Mouse (Mus musculus) myocyte (in vitro differentiated cells): ENCODE measurements around the gene Gon4l. TPM values are rescaled to one million over a fixed set of nuclear protein-coding genes. Genes with fewer than 3 reads are reported as not detected.
A peak's percentile ranks its signal among the peaks of the same experiment; 100 is the strongest.

Experiments used
- H3K27me3 ChIP-seq: one replicate; pipeline ENCODE4 v1.6.1; 2011; ENCODE audit not compliant: control insufficient read depth, insufficient read depth, insufficient read length
- H3K36me3 ChIP-seq: one replicate; pipeline ENCODE4 v1.6.1; 2011; ENCODE audit not compliant: control insufficient read depth, insufficient read depth
- H3K4me2 ChIP-seq: one replicate; pipeline ENCODE4 v1.6.1; 2011; ENCODE audit warnings: low read depth, control low read depth
- H3K4me3 ChIP-seq: one replicate; pipeline ENCODE4 v1.5.1; 2011; ENCODE audit warnings: mild to moderate bottlenecking, control low read depth, moderate library complexity
- H3K79me2 ChIP-seq: one replicate; pipeline ENCODE4 v1.6.1; 2011; ENCODE audit not compliant: control insufficient read depth, insufficient read depth
- H3ac ChIP-seq: one replicate; pipeline ENCODE4 v1.6.1; 2011; ENCODE audit not compliant: control insufficient read depth, insufficient read length
- CEBPB ChIP-seq: IDR thresholded peaks from 2 replicates; pipeline ENCODE4 v1.6.1; 2011; ENCODE audit warnings: mild to moderate bottlenecking, moderate library complexity; ENCODE audit not compliant: poor library complexity, insufficient read depth, severe bottlenecking
- E2F4 ChIP-seq: IDR thresholded peaks from one replicate; pipeline ENCODE4 v1.6.1; 2011; ENCODE audit warnings: mild to moderate bottlenecking, control low read depth, moderate library complexity; ENCODE audit not compliant: insufficient read depth
- MAX ChIP-seq: IDR thresholded peaks from one replicate; pipeline ENCODE4 v1.6.1; 2011; ENCODE audit warnings: low read depth, mild to moderate bottlenecking, control low read depth
- MYOD1 ChIP-seq, 3 experiments: IDR thresholded peaks; one replicate each; pipeline ENCODE4 v1.6.1; 2011; ENCODE audit warnings: control low read depth in 2 of 3, low read depth in 2 of 3, mild to moderate bottlenecking in 2 of 3, moderate library complexity in 1 of 3; ENCODE audit not compliant: insufficient read length in 2 of 3, control insufficient read depth in 1 of 3
- MYOG ChIP-seq, 3 experiments: IDR thresholded peaks; one replicate each; pipeline ENCODE4 v1.6.1; 2011; ENCODE audit warnings: control low read depth in 2 of 3, low read depth in 2 of 3, mild to moderate bottlenecking in 2 of 3; ENCODE audit not compliant: insufficient read length in 2 of 3, control insufficient read depth in 1 of 3, insufficient read depth in 1 of 3
- POLR2A ChIP-seq: IDR thresholded peaks from one replicate; pipeline ENCODE4 v1.6.1; 2011; ENCODE audit warnings: low read depth, mild to moderate bottlenecking, control low read depth, moderate library complexity; ENCODE audit not compliant: insufficient read length
- POLR2AphosphoS2 ChIP-seq: IDR thresholded peaks from one replicate; pipeline ENCODE4 v1.6.1; 2011; ENCODE audit warnings: low read depth, control low read depth; ENCODE audit not compliant: insufficient read length
- REST ChIP-seq: IDR thresholded peaks from one replicate; pipeline ENCODE4 v1.6.1; 2011; ENCODE audit warnings: mild to moderate bottlenecking, control low read depth, moderate library complexity; ENCODE audit not compliant: insufficient read depth, insufficient read length
- SRF ChIP-seq: IDR thresholded peaks from one replicate; pipeline ENCODE4 v1.6.1; 2011; ENCODE audit warnings: low read depth; ENCODE audit not compliant: control insufficient read depth, insufficient read length
- TCF12 ChIP-seq: IDR thresholded peaks from one replicate; pipeline ENCODE4 v1.6.1; 2011; ENCODE audit warnings: mild to moderate bottlenecking, control low read depth; ENCODE audit not compliant: poor library complexity, insufficient read depth, severe bottlenecking
- TCF3 ChIP-seq: IDR thresholded peaks from one replicate; pipeline ENCODE4 v1.6.1; 2011; ENCODE audit warnings: low read depth, control low read depth; ENCODE audit not compliant: insufficient read length
- USF1 ChIP-seq: IDR thresholded peaks from one replicate; pipeline ENCODE4 v1.6.1; 2011; ENCODE audit warnings: low read depth, mild to moderate bottlenecking, control low read depth, moderate library complexity
- polyA plus RNA-seq: library from polyadenylated mRNA; unstranded; fragments of >200 nt; fragmentation: generic; extraction: Trizol; gene quantifications from one replicate; pipeline ENCODE4 v1.2.1, GENCODE M21; 2012; ENCODE audit warnings: missing spikeins

Gene Gon4l
- polyA plus RNA-seq, 1 experiment = 11.7 TPM

DNA sequence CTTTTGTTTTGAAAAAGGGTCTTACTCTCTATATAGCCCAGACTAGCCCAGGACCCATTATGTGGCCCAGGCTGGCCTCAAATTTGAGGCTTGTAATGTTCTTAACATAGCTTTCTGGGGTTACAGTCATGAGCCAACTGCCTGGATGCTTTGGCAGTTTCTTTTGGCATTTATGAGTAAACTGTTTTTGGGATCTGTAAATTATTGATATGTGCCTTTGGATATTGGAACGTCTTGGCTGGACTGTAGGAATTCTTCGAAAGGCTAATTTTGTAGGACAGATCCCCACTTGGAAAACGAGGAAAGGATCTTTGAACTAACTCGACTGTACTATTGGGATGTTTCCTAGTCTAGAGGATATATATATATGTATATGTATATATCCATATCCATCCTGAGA, 118.2 kb downstream of the Gon4l start:
- no peak overlapping the region for H3K4me3 ChIP-seq
- peak overlapping the region; percentile 49 for H3K4me2 ChIP-seq
- TF ChIP-seq MYOD1 (IDR thresholded peaks at IDR 0.05; ENCODE audit: control insufficient read depth in 1 of 3, insufficient read length in 2 of 3, low read depth in 2 of 3) (no peak), USF1 (no peak), REST (no peak), CEBPB (no peak), MAX (no peak), TCF12 (no peak), TCF3 (no peak), SRF (no peak), MYOG (IDR thresholded peaks at IDR 0.05; ENCODE audit: control insufficient read depth in 1 of 3, insufficient read depth in 1 of 3, insufficient read length in 2 of 3, low read depth in 2 of 3) (no peak), POLR2AphosphoS2 (no peak), E2F4 (no peak), POLR2A (no peak)
- H3K27me3 ChIP-seq = no peaks in the 10 kb centered on the region
- H3K36me3 ChIP-seq = no peaks in the 10 kb centered on the region
- no peak overlapping the region for H3ac ChIP-seq
- peaks cover 91% of the 10 kb centered on the region for H3K79me2 ChIP-seq

DNA sequence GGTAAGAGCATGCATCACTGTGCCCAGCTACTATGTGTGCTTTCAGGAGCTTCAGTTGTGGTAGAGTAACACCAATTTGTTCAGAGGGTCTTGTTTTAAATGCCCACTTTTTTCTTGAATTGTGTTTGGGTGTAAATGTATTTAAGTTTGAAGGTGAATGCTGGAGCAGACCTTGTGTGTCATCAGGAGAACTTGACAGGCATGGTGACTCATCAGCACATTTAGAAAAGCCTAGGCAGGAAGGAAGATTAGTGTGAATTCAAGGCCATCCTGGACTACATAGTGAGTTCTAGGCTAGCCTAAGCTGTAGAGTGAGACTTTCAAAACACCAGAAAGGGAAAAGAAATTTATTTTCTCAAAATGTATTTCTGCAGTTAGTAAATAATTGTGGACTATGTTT, 118.7 kb downstream of the Gon4l start:
- Histone ChIP-seq H3K27me3 (no peaks in the 10 kb centered on the region), H3K4me3 (no peak overlapping the region), H3K36me3 (no peaks in the 10 kb centered on the region), H3K4me2 (no peak overlapping the region), H3ac (no peak overlapping the region), H3K79me2 (peaks cover 91% of the 10 kb centered on the region)
- TF ChIP-seq TCF12 (no peak), POLR2A (no peak), MAX (no peak), POLR2AphosphoS2 (no peak), MYOG (IDR thresholded peaks at IDR 0.05; ENCODE audit: control insufficient read depth in 1 of 3, insufficient read depth in 1 of 3, insufficient read length in 2 of 3, low read depth in 2 of 3) (no peak), E2F4 (no peak), MYOD1 (IDR thresholded peaks at IDR 0.05; ENCODE audit: control insufficient read depth in 1 of 3, insufficient read length in 2 of 3, low read depth in 2 of 3) (no peak), REST (no peak), USF1 (no peak), SRF (no peak), CEBPB (no peak), TCF3 (no peak)

Other genes starting within 250 kb of the Gon4l start
- 361 TPM for gene Arhgef2, start 229.3 kb upstream of the Gon4l start, polyA plus RNA-seq
- gene Rxfp4, start 182.1 kb upstream of the Gon4l start, polyA plus RNA-seq = not detected
- gene Khdc4, start 149.4 kb upstream of the Gon4l start, polyA plus RNA-seq = 17.2 TPM
- 62.3 TPM for gene Rit1, start 118.4 kb upstream of the Gon4l start, polyA plus RNA-seq
- gene Syt11, start 60.1 kb upstream of the Gon4l start, polyA plus RNA-seq = 3.1 TPM
- 41.5 TPM for gene Msto1, start 78.8 kb downstream of the Gon4l start, polyA plus RNA-seq
- gene Ash1l, start 115.4 kb downstream of the Gon4l start, polyA plus RNA-seq = 4.7 TPM
- 103 TPM for gene Dap3, start 116.0 kb downstream of the Gon4l start, polyA plus RNA-seq